Mouse (Mus musculus) cerebellum, adult 2 months (tissue): ENCODE measurements around the gene Inpp5d. TPM values are rescaled to one million over a fixed set of nuclear protein-coding genes. Genes with fewer than 3 reads are reported as not detected.

Experiments
- DNase-seq, 2 experiments: peaks; one replicate each; pipeline ENCODE4 v3.0.0; 2021
- H3K27ac ChIP-seq: fragments of 200-500 bp; 2 replicates; pipeline ENCODE4 v1.5.1; 2012; ENCODE audit warnings: low read length, control low read depth, inconsistent platforms; ENCODE audit not compliant: insufficient read depth
- H3K27me3 ChIP-seq: fragments of 200-500 bp; 2 replicates; pipeline ENCODE4 v1.6.1; 2012; ENCODE audit warnings: inconsistent platforms, mild to moderate bottlenecking, low read length, moderate library complexity; ENCODE audit not compliant: control insufficient read depth, insufficient read depth
- H3K4me1 ChIP-seq: fragments of 200-500 bp; 2 replicates; pipeline ENCODE4 v1.6.1; 2011; ENCODE audit warnings: low read length; ENCODE audit not compliant: control insufficient read depth, insufficient read depth
- H3K4me3 ChIP-seq: fragments of 200-500 bp; replicated peaks from 2 replicates; pipeline ENCODE3; 2011; ENCODE audit warnings: mild to moderate bottlenecking, low read depth, low read length, control low read depth; ENCODE audit not compliant: insufficient read depth
- CTCF ChIP-seq: fragments of 200-500 bp; IDR thresholded peaks from 2 replicates; pipeline ENCODE4 v1.5.1; 2011; ENCODE audit warnings: low read depth, mild to moderate bottlenecking, control low read depth, low read length, moderate library complexity, borderline replicate concordance; ENCODE audit not compliant: insufficient read depth
- POLR2A ChIP-seq: fragments of 200-500 bp; IDR thresholded peaks from 2 replicates; pipeline ENCODE4 v1.6.1; 2011; ENCODE audit warnings: low read length, control low read depth, borderline replicate concordance; ENCODE audit not compliant: insufficient read depth
- WGBS: fragments of 180-500 bp; shearing (Covaris S2); methylation state at CpG from one replicate; pipeline ENCODE4 v1.1.7; 2018; 5-methylcytosine and 5-hydroxymethylcytosine counted together
- polyA plus RNA-seq: library from polyadenylated mRNA; depleted of rRNA; stranded (reverse); fragments of >200 nt; gene quantifications from 2 replicates; pipeline ENCODE4 v1.2.3, GENCODE M21; 2012

The Inpp5d gene
- polyA plus RNA-seq, 1 experiment, result 4.7 TPM

DNA sequence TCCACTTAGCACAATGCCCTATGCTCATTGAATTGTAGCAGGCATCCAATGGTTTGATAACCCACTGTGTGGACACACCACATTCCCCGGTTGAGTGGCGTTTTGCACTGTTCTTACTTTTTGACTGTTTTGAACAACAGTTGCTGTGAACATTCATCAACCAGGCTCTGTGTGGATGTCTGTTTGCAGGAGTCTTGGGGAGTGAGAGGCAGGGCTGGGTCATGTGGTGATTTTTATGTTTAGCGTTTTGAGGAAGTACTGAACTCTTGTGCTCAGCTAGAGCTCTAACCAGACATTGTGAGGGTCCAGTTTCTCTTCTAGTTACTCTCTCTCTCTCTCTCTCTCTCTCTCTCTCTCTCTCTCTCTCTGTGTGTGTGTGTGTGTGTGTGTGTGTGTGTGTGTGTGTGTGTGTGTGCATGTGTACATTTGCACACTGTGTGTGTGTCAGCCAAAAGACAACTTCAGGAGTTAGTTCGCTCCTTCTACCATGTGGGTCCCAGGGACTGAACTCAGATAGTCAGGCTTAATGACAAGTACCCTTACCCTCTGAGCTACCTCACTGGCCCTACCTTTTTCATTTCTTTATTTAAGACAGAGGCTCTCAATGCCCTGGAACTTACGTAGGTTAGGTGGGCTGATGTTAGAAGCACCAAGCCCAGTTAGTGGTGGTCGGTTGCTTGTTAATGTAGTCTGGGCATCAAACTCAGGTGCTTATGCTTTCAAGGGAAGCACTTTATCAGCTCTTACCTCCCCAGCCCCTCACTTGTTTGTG, 5.3 kb downstream of the Inpp5d start:
- H3K27me3 ChIP-seq, result no peaks in the 10 kb centered on the region; the same call in 1 of the 2 replicates
- no peak for DNase-seq
- no peak overlapping the region for H3K27ac ChIP-seq
- peaks cover 6% of the 10 kb centered on the region for H3K4me1 ChIP-seq
- WGBS, result 80% methylated on average over 6 of the region's 6 CpGs
- no peak overlapping the region for H3K4me3 ChIP-seq
- TF ChIP-seq CTCF (no peak), POLR2A (no peak)

- Histone ChIP-seq H3K27me3 (no peaks in the 10 kb centered on the region; the same call in 1 of the 2 replicates), H3K4me1 (peaks cover 5% of the 10 kb centered on the region), H3K4me3 (no peak overlapping the region), H3K27ac (no peak overlapping the region)
- no peak for TF ChIP-seq CTCF
- no peak for TF ChIP-seq POLR2A
- WGBS, result 68% methylated on average over 2 of the region's 2 CpGs
- no peak for DNase-seq
Measured at GRCm38 (mm10) chr1:87626344-87626743, 6.2 kb downstream of the Inpp5d start.

- Histone ChIP-seq H3K27ac (no peak overlapping the region), H3K4me3 (no peak overlapping the region), H3K27me3 (no peaks in the 10 kb centered on the region; the same call in 1 of the 2 replicates), H3K4me1 (no peaks in the 10 kb centered on the region)
- WGBS, result 76% methylated on average over 2 of the region's 2 CpGs
- DNase-seq, result no peak
- TF ChIP-seq CTCF, result no peak
- no peak for TF ChIP-seq POLR2A
Measured at GRCm38 (mm10) chr1:87628085-87628484, 8.0 kb downstream of the Inpp5d start.

DNA sequence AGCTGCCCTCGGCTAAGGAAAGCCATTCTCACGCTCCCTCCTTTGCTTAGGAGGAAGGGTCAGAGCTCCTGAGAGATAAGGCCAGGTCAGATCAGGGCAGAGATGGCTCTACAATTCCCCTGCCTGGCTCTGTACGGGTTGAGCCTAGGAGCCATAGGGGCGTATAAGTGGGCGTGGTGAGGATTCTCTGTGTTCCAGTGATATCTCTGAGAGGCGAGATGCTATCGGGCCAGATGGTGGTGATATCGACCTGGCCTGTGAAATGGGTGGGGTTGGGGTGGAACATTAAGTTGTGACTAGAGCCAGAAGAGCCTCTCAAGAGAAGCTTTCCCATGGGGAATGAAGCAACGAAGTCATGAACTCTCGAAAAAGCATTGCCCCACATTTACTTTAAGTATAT, 11.5 kb downstream of the Inpp5d start:
- Histone ChIP-seq H3K27me3 (no peaks in the 10 kb centered on the region), H3K4me1 (no peaks in the 10 kb centered on the region), H3K4me3 (no peak overlapping the region), H3K27ac (no peak overlapping the region)
- TF ChIP-seq POLR2A (no peak), CTCF (no peak)
- DNase-seq, result no peak
- WGBS, result 83% methylated on average over 10 of the region's 10 CpGs

DNA sequence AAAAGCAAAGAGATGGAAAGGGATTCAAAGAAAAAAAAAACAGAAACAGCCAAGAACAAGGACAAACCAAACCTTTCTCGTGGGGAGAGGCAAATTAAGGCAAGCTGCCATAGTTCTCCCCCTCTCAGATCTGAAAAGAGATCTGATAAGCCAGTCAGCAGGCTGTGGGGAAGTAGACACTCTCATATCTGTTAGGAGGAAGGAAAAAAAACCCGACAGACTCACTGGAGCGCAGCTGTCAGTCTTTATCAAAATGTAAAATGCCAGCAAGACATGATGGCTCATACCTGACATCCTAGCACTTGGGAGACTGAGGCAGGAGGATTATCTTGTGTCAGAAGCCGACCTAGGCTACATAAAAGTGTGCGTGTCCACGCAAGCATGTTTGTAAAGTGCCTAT, 12.1 kb downstream of the Inpp5d start:
- Histone ChIP-seq H3K27ac (no peak overlapping the region), H3K27me3 (no peaks in the 10 kb centered on the region), H3K4me1 (no peaks in the 10 kb centered on the region), H3K4me3 (no peak overlapping the region)
- no peak for DNase-seq
- WGBS, result 74% methylated on average over 6 of the region's 6 CpGs
- TF ChIP-seq POLR2A (no peak), CTCF (no peak)

DNA sequence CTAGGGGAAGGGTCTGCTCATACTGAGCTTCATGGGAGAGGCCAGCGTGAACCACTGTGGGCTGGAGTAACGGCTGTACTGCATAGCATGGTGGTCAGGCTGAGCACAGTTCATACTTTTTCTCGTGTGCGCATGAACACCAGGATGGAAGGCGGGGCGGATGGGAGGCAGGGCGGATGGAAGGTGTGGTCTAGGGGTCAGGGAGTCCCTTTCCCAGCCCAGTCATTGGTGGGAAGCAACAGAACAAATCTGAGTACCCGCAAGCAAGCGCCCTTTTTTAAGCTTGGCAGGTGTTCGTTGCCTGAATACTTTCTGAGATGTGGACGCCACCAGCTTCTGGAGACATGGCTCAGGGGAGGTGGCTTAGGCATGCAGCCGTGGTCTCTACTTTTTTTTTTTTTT, 16.6 kb downstream of the Inpp5d start:
- Histone ChIP-seq H3K27me3 (no peaks in the 10 kb centered on the region), H3K4me1 (no peaks in the 10 kb centered on the region), H3K27ac (no peak overlapping the region), H3K4me3 (no peak overlapping the region)
- DNase-seq, result no peak
- WGBS, result 91% methylated on average over 12 of the region's 12 CpGs
- TF ChIP-seq POLR2A (no peak), CTCF (no peak)

GRCm38 (mm10) chr1:87637121-87637877, 17.2 kb downstream of the Inpp5d start:
- peak in 1 of 2 experiments; percentile 12 for DNase-seq
- 92% methylated on average over 4 of the region's 4 CpGs for WGBS
- H3K27ac ChIP-seq, result no peak overlapping the region
- H3K4me3 ChIP-seq, result no peak overlapping the region
- no peak for TF ChIP-seq CTCF
- no peak for TF ChIP-seq POLR2A
- no peaks in the 10 kb centered on the region for H3K4me1 ChIP-seq
- no peaks in the 10 kb centered on the region for H3K27me3 ChIP-seq

DNA sequence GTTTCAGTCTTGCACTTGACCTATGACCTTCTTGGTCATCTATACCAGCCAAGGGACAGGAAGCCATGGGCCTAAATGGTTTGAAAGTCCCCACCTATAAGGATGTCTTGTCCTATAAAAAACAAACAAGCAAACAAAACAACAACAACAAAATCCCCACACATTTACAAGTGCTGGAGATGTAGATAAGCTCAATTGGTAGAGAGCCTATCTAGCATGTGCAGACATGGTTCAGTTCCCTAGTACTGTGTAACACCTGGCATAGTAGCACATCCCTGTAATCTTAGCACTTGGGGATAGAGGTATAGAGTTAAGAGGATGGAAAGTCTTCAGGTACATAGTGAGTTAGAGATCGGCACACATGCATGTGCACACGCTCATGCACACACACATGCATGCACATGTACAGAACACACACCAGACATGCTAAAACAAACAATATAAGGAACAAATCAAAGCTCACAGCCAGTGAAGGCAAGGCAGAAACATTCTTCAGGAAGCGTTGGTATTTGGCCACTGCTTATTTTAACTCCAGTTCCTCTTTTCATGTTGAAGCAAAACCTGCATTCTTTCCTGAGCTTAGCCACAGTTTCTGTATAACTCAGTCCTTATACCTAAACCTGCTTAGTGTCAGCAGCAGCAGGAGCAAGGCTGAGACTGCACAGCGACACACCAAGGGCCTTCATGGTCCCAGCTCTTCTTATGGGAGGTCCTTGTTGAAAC, 17.9 kb downstream of the Inpp5d start:
- Histone ChIP-seq H3K27me3 (no peaks in the 10 kb centered on the region), H3K4me1 (no peaks in the 10 kb centered on the region), H3K27ac (no peak overlapping the region), H3K4me3 (no peak overlapping the region)
- TF ChIP-seq CTCF (no peak), POLR2A (no peak)
- WGBS, result 93% methylated on average over 4 of the region's 4 CpGs
- no peak for DNase-seq
